Mouse (Mus musculus): ENCODE data around the gene Creb5. TPM values are rescaled to one million over a fixed set of nuclear protein-coding genes. Genes with fewer than 3 reads are reported as not detected.

Creb5 gene
- polyA plus RNA-seq, 1 experiment from 2014 or later, result 22.3 TPM

DNA sequence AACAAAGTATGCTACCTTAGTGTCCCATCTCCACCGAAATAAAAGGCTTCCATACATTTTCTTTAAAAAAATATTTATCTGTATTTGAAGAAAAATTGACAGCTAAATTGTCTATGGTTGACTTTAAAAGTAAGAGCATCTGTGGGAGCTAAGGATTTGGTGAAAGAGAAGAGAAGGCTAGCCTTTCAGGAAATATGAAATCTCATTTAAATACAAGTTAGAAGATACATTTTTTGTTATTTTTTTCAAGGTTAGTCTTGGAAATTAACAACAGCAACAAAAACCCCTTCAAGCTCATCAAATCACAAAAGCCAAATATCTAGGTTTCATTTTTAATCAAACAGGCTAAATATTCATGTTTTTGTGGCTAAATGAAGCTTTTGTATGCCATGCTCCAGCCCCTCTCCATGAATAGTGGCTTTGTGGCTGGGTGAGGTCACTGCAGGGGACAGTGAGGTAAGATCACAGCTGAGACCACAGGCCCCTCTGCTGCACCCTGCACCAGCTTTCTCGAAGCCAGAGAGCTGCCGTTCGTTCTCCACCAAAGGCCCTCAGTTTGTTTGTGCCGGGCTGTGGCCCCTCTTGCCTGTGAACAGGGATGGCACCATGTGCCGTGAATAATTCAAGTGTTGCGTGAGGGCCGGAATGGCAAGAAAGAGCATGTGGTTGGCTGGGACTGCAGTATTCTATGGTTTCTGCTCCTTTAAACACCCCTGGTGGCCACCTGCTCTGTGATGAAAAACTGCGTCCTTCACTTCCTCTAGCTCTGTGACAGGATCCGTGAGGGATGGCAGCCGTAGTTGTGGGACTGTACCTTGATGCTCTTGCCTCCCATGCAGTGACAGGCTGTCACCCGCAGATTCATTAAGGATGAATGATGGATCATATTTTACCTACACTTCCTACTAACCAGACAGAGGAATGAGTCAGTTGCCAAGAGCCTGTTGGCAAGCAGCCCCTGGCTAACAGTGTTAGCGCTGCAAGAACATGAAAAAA lies 350.6 kb downstream of the Creb5 start:
- H3K27me3 ChIP-seq (ENCODE audit: control insufficient read depth, insufficient read depth, low read length), result no peaks in the 10 kb centered on the region
- no peak overlapping the region for H3K27ac ChIP-seq (replicated peaks; ENCODE audit: low read depth, low read length)
- H3K4me1 ChIP-seq (ENCODE audit: control insufficient read depth, insufficient read depth, low read length), result peaks cover 15% of the 10 kb centered on the region
- WGBS, result 71% methylated on average over 13 of the region's 13 CpGs
- no peak overlapping the region for H3K9ac ChIP-seq (ENCODE audit: low read length)
- H3K9me3 ChIP-seq (ENCODE audit: control insufficient read depth, low read length), result no peaks in the 10 kb centered on the region
- DNase-seq (ENCODE audit: low spot score) (no peak), ATAC-seq (ENCODE audit: insufficient number of reproducible peaks, low FRiP score, low TSS enrichment, low read depth) (no peak)
- no peak overlapping the region for H3K4me2 ChIP-seq (ENCODE audit: low read depth, severe bottlenecking)
- no peaks in the 10 kb centered on the region for H3K36me3 ChIP-seq (ENCODE audit: control insufficient read depth, insufficient read depth, low read length)
- H3K4me3 ChIP-seq (ENCODE audit: low read depth, low read length), result no peak overlapping the region

DNA sequence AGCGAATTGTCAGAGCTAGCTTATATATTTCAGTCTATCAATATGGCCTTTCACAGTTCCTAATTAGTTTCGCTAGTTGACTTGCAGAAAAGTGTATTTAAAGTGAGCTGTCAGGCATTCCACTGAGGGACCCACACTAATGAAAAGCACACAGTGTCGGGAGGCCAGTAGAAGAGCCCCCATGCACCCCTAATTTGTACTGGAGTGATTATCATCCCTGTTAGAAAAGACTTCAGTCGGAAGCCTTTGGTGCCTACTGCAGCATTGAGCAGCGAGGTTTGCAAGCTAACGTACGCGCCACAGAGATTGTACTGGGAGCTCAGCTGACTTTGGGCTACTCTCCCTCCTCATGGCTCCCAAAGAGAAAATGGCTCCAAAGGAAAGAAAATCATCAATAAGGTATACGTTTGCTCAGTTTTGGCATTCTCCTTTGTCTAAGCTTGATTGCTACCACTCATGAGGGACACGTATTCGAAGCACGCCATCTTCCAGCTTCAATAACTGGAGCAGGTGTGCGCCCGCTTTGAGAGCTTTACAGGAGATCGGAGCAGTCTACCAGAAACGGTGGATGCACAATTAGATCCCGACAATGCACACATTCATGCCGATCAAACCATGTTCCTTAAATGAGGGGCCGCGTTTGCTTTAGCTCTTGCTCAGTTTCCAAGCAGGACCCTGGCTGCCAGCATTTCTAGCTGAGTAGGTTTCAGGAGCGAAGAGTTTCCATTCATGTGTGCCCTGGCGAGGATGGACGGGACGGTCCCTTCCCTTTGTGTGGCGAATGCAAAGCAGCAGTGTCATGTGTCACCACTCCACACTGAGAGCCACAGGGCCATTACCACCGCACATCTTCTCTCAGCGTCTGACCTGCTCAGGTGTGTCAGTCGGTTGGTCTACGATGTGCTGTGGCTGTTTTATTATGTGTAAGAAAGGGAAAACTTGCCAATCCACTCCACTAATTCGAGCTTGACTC lies 354.8 kb downstream of the Creb5 start:
- no peak for DNase-seq (ENCODE audit: low spot score)
- H3K4me3 ChIP-seq (ENCODE audit: low read depth, low read length), result no peak overlapping the region
- H3K36me3 ChIP-seq (ENCODE audit: control insufficient read depth, insufficient read depth, low read length), result no peaks in the 10 kb centered on the region
- H3K4me2 ChIP-seq (ENCODE audit: low read depth, severe bottlenecking), result no peak overlapping the region
- no peak overlapping the region for H3K27ac ChIP-seq (replicated peaks; ENCODE audit: low read depth, low read length)
- ATAC-seq (ENCODE audit: insufficient number of reproducible peaks, low FRiP score, low TSS enrichment, low read depth), result no peak
- H3K9ac ChIP-seq (ENCODE audit: low read length), result no peak overlapping the region
- peaks cover 15% of the 10 kb centered on the region for H3K4me1 ChIP-seq (ENCODE audit: control insufficient read depth, insufficient read depth, low read length)
- H3K9me3 ChIP-seq (ENCODE audit: control insufficient read depth, low read length), result no peaks in the 10 kb centered on the region
- 83% methylated on average over 30 of the region's 30 CpGs for WGBS
- no peaks in the 10 kb centered on the region for H3K27me3 ChIP-seq (ENCODE audit: control insufficient read depth, insufficient read depth, low read length)

DNA sequence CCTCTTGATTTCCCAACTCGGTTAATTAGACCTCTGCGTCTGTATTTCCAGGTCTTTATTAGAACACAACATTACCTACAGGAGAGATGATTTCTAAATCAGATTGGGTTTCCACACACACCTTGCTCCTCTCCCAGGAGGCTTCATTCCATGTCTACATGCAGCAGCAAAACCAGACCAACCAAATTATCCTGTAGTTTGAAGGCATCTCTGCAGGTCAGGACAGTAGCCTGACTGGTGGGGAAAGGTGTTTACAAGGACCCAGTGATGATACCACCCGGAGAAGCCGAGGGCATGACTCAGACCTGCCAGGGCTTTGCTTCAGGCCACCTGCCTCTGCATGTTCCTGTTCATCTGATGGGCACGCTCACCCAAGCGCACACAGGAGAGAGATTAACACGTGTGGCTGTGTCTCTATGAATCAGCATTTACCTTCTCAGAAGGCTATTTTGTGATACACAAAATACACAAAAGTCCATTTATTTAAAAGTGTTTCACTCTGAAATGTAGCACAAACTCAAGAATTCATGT lies 355.8 kb downstream of the Creb5 start:
- no peaks in the 10 kb centered on the region for H3K36me3 ChIP-seq (ENCODE audit: control insufficient read depth, insufficient read depth, low read length)
- 87% methylated on average over 7 of the region's 7 CpGs for WGBS

DNA sequence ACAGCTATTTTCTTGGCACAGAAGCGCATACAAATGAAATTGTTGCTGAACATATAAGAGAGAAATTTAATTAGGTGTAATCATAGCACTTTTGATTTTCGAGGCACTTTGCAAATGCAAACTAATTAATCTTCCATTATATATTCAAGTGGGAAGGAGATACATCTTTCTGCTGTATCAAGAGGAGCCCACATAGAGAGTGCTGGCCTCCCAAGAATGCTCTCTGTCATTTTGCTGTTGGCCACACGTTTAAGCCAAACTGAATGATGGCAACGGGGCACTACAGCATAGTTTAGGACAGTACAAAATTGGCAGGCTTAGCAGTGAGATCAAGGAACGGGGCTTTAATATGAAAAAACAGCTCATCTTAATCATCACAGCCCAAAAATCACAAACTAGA lies 356.4 kb downstream of the Creb5 start:
- H3K4me1 ChIP-seq (ENCODE audit: control insufficient read depth, insufficient read depth, low read length), result peaks cover 6% of the 10 kb centered on the region
- 83% methylated on average over 5 of the region's 5 CpGs for WGBS

More for the DNA sequence above, 355.8 kb downstream of the Creb5 start:
- H3K4me3 ChIP-seq (ENCODE audit: low read depth, low read length), result no peak overlapping the region
- ATAC-seq (ENCODE audit: insufficient number of reproducible peaks, low FRiP score, low TSS enrichment, low read depth), result no peak
- H3K9ac ChIP-seq (ENCODE audit: low read length), result no peak overlapping the region
- DNase-seq (ENCODE audit: low spot score), result no peak
- no peaks in the 10 kb centered on the region for H3K27me3 ChIP-seq (ENCODE audit: control insufficient read depth, insufficient read depth, low read length)
- no peaks in the 10 kb centered on the region for H3K9me3 ChIP-seq (ENCODE audit: control insufficient read depth, low read length)
- H3K27ac ChIP-seq (replicated peaks; ENCODE audit: low read depth, low read length), result no peak overlapping the region
- H3K4me2 ChIP-seq (ENCODE audit: low read depth, severe bottlenecking), result no peak overlapping the region
- H3K4me1 ChIP-seq (ENCODE audit: control insufficient read depth, insufficient read depth, low read length), result peaks cover 12% of the 10 kb centered on the region

DNA sequence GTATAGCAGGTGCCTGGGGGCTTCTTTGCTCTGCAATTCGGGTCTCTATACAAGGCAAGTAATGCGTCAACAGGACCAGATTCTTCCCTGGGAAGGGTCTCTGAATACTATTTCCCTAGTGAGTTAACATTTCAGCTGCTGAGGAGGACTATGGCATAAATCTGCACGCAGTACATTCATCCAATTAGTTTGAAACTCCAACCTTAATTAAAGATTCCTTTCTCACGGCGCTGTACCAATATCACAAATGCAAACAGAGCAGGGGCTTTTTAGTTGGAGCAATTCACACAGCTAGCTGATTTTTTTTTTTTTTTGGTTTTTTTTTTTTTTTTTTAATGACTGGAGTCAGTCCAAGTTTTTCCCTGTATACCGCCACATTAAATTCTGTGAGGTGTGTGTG lies 357.0 kb downstream of the Creb5 start:
- Histone ChIP-seq H3K27ac (replicated peaks; ENCODE audit: low read depth, low read length) (no peak overlapping the region), H3K27me3 (ENCODE audit: control insufficient read depth, insufficient read depth, low read length) (no peaks in the 10 kb centered on the region), H3K4me3 (ENCODE audit: low read depth, low read length) (no peak overlapping the region), H3K4me2 (ENCODE audit: low read depth, severe bottlenecking) (no peak overlapping the region), H3K4me1 (ENCODE audit: control insufficient read depth, insufficient read depth, low read length) (peaks cover 2% of the 10 kb centered on the region; the same call in 1 of the 2 replicates), H3K36me3 (ENCODE audit: control insufficient read depth, insufficient read depth, low read length) (no peaks in the 10 kb centered on the region), H3K9ac (ENCODE audit: low read length) (no peak overlapping the region), H3K9me3 (ENCODE audit: control insufficient read depth, low read length) (no peaks in the 10 kb centered on the region)
- ATAC-seq (ENCODE audit: insufficient number of reproducible peaks, low FRiP score, low TSS enrichment, low read depth) (no peak), DNase-seq (ENCODE audit: low spot score) (no peak)
- WGBS, result 75% methylated on average over 6 of the region's 6 CpGs

More for the DNA sequence above, 356.4 kb downstream of the Creb5 start:
- H3K4me2 ChIP-seq (ENCODE audit: low read depth, severe bottlenecking), result no peak overlapping the region
- H3K4me3 ChIP-seq (ENCODE audit: low read depth, low read length), result no peak overlapping the region
- H3K36me3 ChIP-seq (ENCODE audit: control insufficient read depth, insufficient read depth, low read length), result no peaks in the 10 kb centered on the region
- ATAC-seq (ENCODE audit: insufficient number of reproducible peaks, low FRiP score, low TSS enrichment, low read depth), result no peak
- no peak for DNase-seq (ENCODE audit: low spot score)
- no peaks in the 10 kb centered on the region for H3K27me3 ChIP-seq (ENCODE audit: control insufficient read depth, insufficient read depth, low read length)
- H3K9me3 ChIP-seq (ENCODE audit: control insufficient read depth, low read length), result no peaks in the 10 kb centered on the region
- H3K9ac ChIP-seq (ENCODE audit: low read length), result no peak overlapping the region
- H3K27ac ChIP-seq (replicated peaks; ENCODE audit: low read depth, low read length), result no peak overlapping the region

DNA sequence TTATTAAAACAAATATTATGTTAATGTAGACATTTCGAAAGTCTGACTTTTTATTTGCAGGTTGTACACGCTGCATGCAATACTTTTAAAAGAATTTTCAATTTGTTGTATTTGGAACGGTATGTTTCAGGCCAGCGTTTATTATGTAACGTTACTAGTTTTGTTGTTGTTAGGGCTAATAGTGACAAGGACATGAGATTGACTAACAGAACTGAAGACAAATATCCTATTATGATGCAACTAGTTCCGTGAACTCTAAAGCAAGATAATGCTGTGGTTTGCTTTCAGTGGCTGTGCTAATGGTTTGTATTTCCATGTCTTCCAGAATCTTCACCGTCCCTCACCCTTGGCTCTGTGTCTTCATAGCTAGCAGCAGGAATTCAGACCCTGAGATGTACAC lies 357.9 kb downstream of the Creb5 start:
- Histone ChIP-seq H3K27ac (replicated peaks; ENCODE audit: low read depth, low read length) (no peak overlapping the region), H3K9ac (ENCODE audit: low read length) (no peak overlapping the region), H3K4me1 (ENCODE audit: control insufficient read depth, insufficient read depth, low read length) (peaks cover 2% of the 10 kb centered on the region; the same call in 1 of the 2 replicates), H3K36me3 (ENCODE audit: control insufficient read depth, insufficient read depth, low read length) (no peaks in the 10 kb centered on the region), H3K27me3 (ENCODE audit: control insufficient read depth, insufficient read depth, low read length) (no peaks in the 10 kb centered on the region), H3K4me3 (ENCODE audit: low read depth, low read length) (no peak overlapping the region), H3K4me2 (ENCODE audit: low read depth, severe bottlenecking) (no peak overlapping the region), H3K9me3 (ENCODE audit: control insufficient read depth, low read length) (no peaks in the 10 kb centered on the region)
- ATAC-seq (ENCODE audit: insufficient number of reproducible peaks, low FRiP score, low TSS enrichment, low read depth) (no peak), DNase-seq (ENCODE audit: low spot score) (no peak)
- 92% methylated on average over 7 of the region's 7 CpGs for WGBS

DNA sequence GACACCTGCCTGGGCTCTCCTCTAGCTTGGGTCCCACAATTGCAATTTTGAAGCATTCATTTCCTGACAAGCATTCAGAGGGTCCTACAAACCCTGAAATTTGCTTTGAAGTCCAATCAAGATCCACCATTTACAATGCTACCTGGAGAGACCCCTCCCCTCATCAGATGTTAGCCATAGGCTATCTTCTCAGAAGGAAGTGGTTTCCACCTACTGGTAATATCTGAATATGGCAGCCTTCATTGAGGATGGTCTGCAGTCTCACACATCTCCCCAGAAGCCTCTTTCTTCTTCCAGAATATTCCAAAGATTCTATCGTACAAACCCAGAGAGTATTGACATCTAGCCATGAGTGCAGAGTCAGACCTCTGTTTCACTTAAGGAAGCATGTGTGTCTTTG lies 362.7 kb downstream of the Creb5 start:
- no peak overlapping the region for H3K9ac ChIP-seq (ENCODE audit: low read length)
- no peaks in the 10 kb centered on the region for H3K27me3 ChIP-seq (ENCODE audit: control insufficient read depth, insufficient read depth, low read length)
- no peak for ATAC-seq (ENCODE audit: insufficient number of reproducible peaks, low FRiP score, low TSS enrichment, low read depth)
- H3K4me3 ChIP-seq (ENCODE audit: low read depth, low read length), result no peak overlapping the region
- H3K9me3 ChIP-seq (ENCODE audit: control insufficient read depth, low read length), result no peaks in the 10 kb centered on the region
- DNase-seq (ENCODE audit: low spot score), result no peak
- peaks cover 12% of the 10 kb centered on the region; the same call in 1 of the 2 replicates for H3K4me1 ChIP-seq (ENCODE audit: control insufficient read depth, insufficient read depth, low read length)
- 86% methylated on average over 1 of the region's 1 CpGs for WGBS
- H3K4me2 ChIP-seq (ENCODE audit: low read depth, severe bottlenecking), result no peak overlapping the region
- no peak overlapping the region for H3K27ac ChIP-seq (replicated peaks; ENCODE audit: low read depth, low read length)
- H3K36me3 ChIP-seq (ENCODE audit: control insufficient read depth, insufficient read depth, low read length), result no peaks in the 10 kb centered on the region

DNA sequence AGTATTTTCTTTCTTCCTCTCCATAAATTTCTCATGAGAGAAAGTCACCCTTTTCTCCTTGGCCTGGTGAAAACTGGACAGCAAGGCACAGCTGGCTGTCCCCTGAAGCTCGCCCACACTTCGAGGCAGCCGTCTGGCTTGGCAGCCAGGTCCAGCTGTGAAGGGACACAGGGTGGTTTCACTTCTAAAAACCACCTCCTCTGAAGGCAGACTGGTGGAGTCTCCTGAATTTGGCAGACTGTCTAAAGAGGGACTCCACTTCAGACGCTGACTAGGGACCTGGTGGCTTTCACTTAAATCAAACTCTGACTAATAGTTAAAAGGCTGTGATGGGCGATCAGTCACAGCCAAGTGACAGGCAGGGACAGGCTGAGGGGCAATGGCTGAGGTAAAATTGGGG lies 365.6 kb downstream of the Creb5 start:
- Histone ChIP-seq H3K27me3 (ENCODE audit: control insufficient read depth, insufficient read depth, low read length) (no peaks in the 10 kb centered on the region), H3K4me2 (ENCODE audit: low read depth, severe bottlenecking) (no peak overlapping the region), H3K9me3 (ENCODE audit: control insufficient read depth, low read length) (no peaks in the 10 kb centered on the region), H3K27ac (replicated peaks; ENCODE audit: low read depth, low read length) (peak overlapping the region; percentile 52; the same call in 1 of the 2 replicates), H3K4me1 (ENCODE audit: control insufficient read depth, insufficient read depth, low read length) (peaks cover 16% of the 10 kb centered on the region; the same call in 1 of the 2 replicates), H3K36me3 (ENCODE audit: control insufficient read depth, insufficient read depth, low read length) (no peaks in the 10 kb centered on the region), H3K4me3 (ENCODE audit: low read depth, low read length) (no peak overlapping the region), H3K9ac (ENCODE audit: low read length) (no peak overlapping the region)
- DNase-seq (ENCODE audit: low spot score) (peak; percentile 21), ATAC-seq (ENCODE audit: insufficient number of reproducible peaks, low FRiP score, low TSS enrichment, low read depth) (no peak)
- WGBS, result 29% methylated on average over 5 of the region's 5 CpGs
